Mouse (Mus musculus) activated CD4-positive, CD25-positive, alpha-beta regulatory T cell, adult 4 months (primary cell): ENCODE results near the gene Pex11b. TPM values are rescaled to one million over a fixed set of nuclear protein-coding genes. Genes with fewer than 3 reads are reported as not detected.
"Not testable (repeated sequence)": the region's sequence is repeated elsewhere in the genome, so short reads cannot be mapped to it uniquely, and the experiment has no call there.

Experiments used
- ATAC-seq: one replicate; pipeline ENCODE4 v1.8.0; 2017
- polyA plus RNA-seq, 2 experiments: library from polyadenylated mRNA; unstranded; fragments of 100-300 nt; shearing (Covaris generic); gene quantifications; one replicate each; pipeline ENCODE4 v1.2.1; 2017

Gene Pex11b
- polyA plus RNA-seq, 2 experiments from 2014 or later: 43.5 to 45.8 TPM

GRCm38 (mm10) chr3:96675690-96676089, 40.5 kb downstream of the Pex11b start:
- peak; percentile 43 for ATAC-seq

- ATAC-seq: no peak
These were observed 43.3 kb downstream of the Pex11b start for GRCm38 (mm10) chr3:96678456-96678855.

GRCm38 (mm10) chr3:96679159-96679674, 44.0 kb downstream of the Pex11b start:
- no peak for ATAC-seq

GRCm38 (mm10) chr3:96680269-96680956, 45.2 kb downstream of the Pex11b start:
- no peak for ATAC-seq

- ATAC-seq: no peak
These were observed 48.3 kb downstream of the Pex11b start for GRCm38 (mm10) chr3:96683496-96683895.

GRCm38 (mm10) chr3:96684151-96684821, 49.1 kb downstream of the Pex11b start:
- no peak for ATAC-seq

GRCm38 (mm10) chr3:96684822-96685156, 49.6 kb downstream of the Pex11b start:
- ATAC-seq: no peak

GRCm38 (mm10) chr3:96686057-96686456, 50.9 kb downstream of the Pex11b start:
- ATAC-seq: not testable (repeated sequence)

- ATAC-seq: no peak
These were observed 53.7 kb downstream of the Pex11b start for GRCm38 (mm10) chr3:96688854-96689253.

- no peak for ATAC-seq
These were observed 55.1 kb downstream of the Pex11b start for GRCm38 (mm10) chr3:96690298-96690697.

GRCm38 (mm10) chr3:96692506-96692905, 57.3 kb downstream of the Pex11b start:
- ATAC-seq: no peak

GRCm38 (mm10) chr3:96693579-96693978, 58.4 kb downstream of the Pex11b start:
- ATAC-seq: no peak

Other genes starting within 250 kb of the Pex11b start
- gene BC107364, start 183.1 kb upstream of the Pex11b start, polyA plus RNA-seq: under 1 TPM in 1 of 2 experiments, not detected in 1; 0.32 TPM
- not detected for gene Hfe2, start 110.2 kb upstream of the Pex11b start, polyA plus RNA-seq
- gene Txnip, start 77.4 kb upstream of the Pex11b start, polyA plus RNA-seq: 100 to 1,000 TPM; 276 to 326 TPM
- not detected for gene Gm16253, start 58.4 kb upstream of the Pex11b start, polyA plus RNA-seq
- 10 to 100 TPM; 25.1 to 35.6 TPM for gene Polr3gl, start 41.2 kb upstream of the Pex11b start, polyA plus RNA-seq
- not detected for gene Ankrd34a, start 38.7 kb upstream of the Pex11b start, polyA plus RNA-seq
- under 1 TPM; 0.09 to 0.14 TPM for gene Lix1l, start 34.2 kb upstream of the Pex11b start, polyA plus RNA-seq
- 100 to 1,000 TPM in 1 of 2 experiments, 10 to 100 TPM in 1; 98.9 to 135 TPM for gene Rbm8a, start 5.4 kb upstream of the Pex11b start, polyA plus RNA-seq
- under 1 TPM in 1 of 2 experiments, not detected in 1; 0.09 TPM for gene Gm42957, start 98 bp downstream of the Pex11b start, polyA plus RNA-seq
- under 1 TPM in 1 of 2 experiments, not detected in 1; 0.12 TPM for gene Itga10, start 10.2 kb downstream of the Pex11b start, polyA plus RNA-seq
- under 1 TPM in 1 of 2 experiments, not detected in 1; 0.13 TPM for gene Ankrd35, start 34.8 kb downstream of the Pex11b start, polyA plus RNA-seq
- gene Pias3, start 61.0 kb downstream of the Pex11b start, polyA plus RNA-seq: 10 to 100 TPM; 30.8 to 41.5 TPM
- gene Nudt17, start 73.2 kb downstream of the Pex11b start, polyA plus RNA-seq: 1 to 10 TPM; 1.1 to 1.4 TPM
- gene Polr3c, start 92.3 kb downstream of the Pex11b start, polyA plus RNA-seq: 10 to 100 TPM; 67.6 to 69.6 TPM
- 10 to 100 TPM; 62.2 to 68.7 TPM for gene Rnf115, start 92.3 kb downstream of the Pex11b start, polyA plus RNA-seq
- under 1 TPM in 1 of 2 experiments, not detected in 1; 0.89 TPM for gene Pdzk1, start 193.9 kb downstream of the Pex11b start, polyA plus RNA-seq
- gene Cd160, start 194.0 kb downstream of the Pex11b start, polyA plus RNA-seq: 10 to 100 TPM; 26.1 to 55.0 TPM